Mouse (Mus musculus): Measurements from ENCODE around the gene Blvrb. TPM values are rescaled to one million over a fixed set of nuclear protein-coding genes. Genes with fewer than 3 reads are reported as not detected.
"Not testable (repeated sequence)": the region's sequence is repeated elsewhere in the genome, so short reads cannot be mapped to it uniquely, and the experiment has no call there.

Blvrb gene
- total RNA-seq, 2 experiments from 2014 or later: 38.2 to 40.8 TPM

DNA sequence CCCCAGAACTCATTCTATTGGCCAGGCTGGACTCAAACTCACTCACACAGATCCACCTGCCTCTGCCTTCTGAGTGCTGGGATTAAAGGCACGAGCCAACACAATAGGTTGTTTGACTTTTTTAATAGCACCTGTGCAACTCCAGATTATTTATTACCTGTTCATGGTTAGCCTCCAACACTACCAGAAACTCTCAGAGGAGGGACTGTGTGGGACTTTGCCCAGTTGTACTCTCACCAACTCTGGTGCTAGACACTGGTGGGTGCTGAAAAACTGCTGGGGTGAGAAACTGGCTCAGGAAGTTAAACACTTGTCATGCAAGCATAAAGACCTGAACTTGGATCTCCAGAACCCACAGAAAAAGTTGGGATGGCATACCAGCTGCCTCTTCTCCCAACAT is 32.0 kb downstream of the Blvrb start:
- DNase-seq: no peak
- intact Hi-C loops (cut with DNase I): loop anchor here (10.0 kb wide), 1 partner anchor 315 kb away; the partner anchor contains the start of gene Egln2

DNA sequence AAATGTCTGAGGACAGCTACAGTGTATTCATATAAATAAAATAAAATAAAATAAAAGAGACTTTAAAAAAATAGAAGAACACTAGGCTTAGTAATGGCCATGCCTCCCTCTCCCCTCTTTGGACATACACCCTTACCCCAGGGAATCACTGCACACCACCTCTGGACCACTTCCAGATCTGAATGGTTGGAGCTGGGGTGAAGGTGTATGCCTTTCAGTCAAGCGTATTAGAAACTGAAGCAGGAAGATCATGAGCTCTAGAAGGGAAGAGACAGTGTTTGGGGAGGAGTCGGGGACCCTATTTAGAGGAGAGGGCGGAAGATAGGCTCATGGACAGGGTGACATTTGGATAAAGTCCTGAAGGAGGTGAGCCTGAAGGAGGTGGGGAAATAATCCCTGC is 32.7 kb downstream of the Blvrb start:
- intact Hi-C loops (cut with DNase I): no loop called here
- no peak for DNase-seq

DNA sequence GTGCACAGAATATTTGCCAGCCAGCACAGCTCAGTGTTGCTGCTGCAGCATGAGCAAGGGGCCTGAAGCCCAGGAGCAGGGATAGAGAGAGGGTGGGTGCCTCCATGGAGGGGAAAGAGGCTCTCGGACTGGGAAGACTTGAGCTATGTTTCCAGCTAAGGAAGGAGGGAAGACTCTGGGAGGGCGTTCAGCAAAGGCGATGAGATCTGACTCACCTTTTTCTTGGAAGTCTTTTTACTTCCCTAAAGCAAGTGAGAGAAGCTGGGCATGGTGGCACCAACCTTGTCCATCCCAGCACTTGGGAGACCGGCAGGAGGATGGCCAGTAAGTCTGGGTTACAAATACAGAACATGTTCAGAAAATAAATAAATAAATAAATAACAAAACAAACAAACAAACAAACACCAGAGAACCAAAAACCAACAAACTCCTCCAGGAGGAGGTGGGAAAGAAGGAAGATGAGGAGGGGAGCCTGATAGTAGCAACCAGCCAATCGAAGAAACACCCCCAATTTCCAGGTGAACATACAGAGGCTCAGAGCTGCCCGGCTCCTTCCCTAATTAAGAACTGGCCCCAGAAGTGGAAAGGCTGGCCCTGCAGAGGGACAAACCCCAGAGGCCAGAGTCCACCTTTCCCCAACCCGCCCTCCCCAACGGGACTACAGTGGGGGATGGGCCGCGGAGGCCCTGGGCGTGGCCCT is 33.3 kb downstream of the Blvrb start:
- intact Hi-C loops (cut with DNase I): no loop called here
- no peak for DNase-seq

DNA sequence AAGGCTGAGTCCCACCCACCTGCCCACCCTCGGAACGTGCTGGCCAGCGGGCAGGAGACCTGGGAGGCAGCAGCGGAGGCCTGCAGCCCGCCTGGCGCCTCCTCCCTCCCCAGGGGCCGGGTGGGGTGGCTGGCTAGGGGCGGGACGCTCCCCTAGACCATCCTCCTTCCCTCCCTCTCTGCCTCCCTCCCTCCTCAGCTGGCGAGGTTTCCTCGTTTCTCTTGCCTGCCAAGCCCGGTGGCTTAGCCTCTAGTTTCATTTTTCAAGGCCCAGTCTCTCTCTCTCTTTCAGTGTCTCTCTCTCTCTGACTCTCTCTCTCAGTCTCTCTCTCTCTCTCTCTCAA is 33.8 kb downstream of the Blvrb start:
- DNase-seq: peak; percentile 93 to 94
- intact Hi-C loops (cut with DNase I): no loop called here

DNA sequence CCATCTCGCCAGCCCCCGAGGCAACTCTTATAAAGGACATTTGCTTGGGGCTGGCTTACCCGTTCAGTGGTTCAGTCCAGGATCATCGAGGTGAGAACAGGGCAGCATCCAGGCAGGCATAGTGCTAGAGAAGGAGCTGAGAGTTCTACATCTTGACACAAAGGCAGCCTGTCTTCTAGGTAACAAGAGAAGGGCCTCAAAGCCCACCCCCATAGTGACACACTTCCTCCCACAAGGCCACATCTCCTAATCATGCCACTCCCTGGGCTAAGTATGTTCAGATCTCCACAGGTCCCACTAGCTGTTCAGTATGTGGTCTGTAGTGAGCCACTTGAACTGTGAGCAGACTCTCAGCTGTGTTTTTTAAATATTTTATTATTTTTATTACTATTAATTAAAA is 36.1 kb downstream of the Blvrb start:
- DNase-seq: no peak
- intact Hi-C loops (cut with DNase I): no loop called here

DNA sequence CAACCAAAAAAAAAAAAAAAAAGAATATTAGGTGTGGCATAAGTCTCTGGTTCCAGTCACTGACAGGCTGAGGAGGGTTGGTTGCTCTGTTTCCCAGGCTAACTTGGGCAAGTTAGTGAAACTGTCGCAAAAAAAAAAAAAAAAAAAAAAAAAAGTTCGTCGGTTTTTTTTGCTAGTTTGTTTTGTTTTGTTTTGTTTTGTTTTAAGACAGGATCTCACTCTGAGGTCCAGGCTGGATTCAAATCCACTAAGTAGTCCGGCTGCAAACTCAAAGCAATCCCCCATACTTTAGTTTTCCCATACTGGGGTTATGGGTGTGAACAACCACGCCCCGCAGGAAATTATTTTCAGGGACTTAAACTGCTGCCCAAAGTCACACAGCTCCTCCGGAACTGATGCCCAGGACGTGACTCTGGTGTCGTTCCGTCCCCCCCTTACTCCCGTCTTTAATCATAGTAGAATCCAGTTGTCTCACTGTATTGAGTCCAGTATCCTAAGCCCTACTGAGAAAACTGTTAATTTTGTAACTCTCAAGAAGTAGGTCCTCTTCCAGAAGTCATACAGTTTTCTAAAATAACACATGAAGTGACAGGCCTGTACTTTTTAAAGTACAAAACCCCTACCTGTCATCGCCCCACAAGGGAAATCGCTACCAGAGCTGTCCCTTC is 38.5 kb downstream of the Blvrb start:
- peak in 1 of 2 experiments; percentile 63 for DNase-seq
- intact Hi-C loops (cut with DNase I): no loop called here

DNA sequence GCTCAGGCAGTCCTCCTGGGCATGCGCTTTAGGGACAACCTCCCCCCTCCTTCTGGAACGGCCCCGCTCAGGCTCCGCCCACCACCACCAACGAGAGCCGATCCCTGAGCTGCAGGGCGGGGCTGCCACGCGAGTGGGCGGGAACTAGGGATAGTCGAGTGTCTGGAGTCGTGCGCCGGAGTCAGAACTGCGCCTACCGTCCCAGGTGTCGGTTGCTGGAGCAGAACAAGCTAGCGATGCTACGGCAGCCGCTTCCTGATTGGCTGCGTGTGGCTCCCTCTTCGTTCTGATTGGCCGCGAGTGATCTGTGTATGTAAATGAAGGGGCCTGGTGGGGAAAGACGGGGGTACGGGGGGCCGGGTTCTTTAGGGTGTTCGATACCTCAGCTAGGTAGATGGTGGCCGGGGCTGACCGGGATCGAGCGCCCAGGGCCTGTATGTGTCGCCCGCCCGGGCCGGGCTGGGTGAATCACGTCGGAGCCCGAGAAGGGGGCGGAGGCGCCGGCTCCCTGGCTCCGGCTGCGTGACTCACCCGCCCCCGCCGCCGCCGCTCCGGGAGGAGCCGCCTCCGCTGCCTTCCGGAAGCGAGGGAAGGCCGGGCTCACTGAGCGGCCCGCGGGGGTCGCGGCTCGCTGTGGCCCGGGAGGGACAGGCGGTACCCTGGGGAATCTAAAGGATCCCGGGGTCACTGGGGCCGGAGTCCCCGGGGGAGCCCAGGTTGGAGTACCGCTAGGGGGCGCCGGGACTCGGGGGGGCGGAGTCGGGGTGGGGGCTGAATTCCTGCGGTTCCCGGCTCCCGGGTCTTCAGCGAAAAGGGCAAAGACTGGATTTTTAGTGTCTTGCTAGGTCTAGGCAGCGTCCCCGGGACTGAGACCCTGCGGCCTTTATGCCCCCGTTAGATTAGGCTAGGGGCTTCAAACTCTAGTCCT is 39.3 kb downstream of the Blvrb start, which contains the start of gene Sertad1:
Gene Sertad1, plus strand, starts transcription at position 141 of the 928 bp plus-strand sequence.
- DNase-seq: peak; percentile 100
- intact Hi-C loops (cut with DNase I): no loop called here

DNA sequence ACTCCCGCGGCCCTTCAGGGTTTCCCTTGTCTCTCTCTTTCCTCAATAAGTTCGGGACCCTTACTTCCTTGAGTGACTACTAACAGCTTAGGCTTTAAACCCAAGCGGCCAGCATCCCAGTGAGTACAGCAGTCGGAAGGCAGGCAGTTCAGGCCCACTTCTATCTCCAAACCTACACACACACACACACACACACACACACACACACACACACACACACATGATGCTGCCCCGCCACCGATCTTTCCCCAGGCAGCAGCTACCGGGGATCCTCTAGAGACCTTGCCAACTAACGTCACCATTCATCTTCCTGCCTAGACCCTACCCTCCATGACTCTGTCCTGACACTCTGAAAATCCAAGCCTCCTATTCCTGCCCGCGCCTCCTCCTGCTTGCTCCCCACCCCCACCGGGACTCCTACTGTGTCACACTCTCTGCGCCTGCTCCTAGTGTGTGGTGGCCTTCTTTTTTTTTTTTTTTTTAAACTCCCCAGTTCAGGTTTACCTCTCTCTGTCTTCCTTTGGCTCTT is 40.0 kb downstream of the Blvrb start:
- DNase-seq: peak; percentile 82 to 85
- intact Hi-C loops (cut with DNase I): no loop called here

DNA sequence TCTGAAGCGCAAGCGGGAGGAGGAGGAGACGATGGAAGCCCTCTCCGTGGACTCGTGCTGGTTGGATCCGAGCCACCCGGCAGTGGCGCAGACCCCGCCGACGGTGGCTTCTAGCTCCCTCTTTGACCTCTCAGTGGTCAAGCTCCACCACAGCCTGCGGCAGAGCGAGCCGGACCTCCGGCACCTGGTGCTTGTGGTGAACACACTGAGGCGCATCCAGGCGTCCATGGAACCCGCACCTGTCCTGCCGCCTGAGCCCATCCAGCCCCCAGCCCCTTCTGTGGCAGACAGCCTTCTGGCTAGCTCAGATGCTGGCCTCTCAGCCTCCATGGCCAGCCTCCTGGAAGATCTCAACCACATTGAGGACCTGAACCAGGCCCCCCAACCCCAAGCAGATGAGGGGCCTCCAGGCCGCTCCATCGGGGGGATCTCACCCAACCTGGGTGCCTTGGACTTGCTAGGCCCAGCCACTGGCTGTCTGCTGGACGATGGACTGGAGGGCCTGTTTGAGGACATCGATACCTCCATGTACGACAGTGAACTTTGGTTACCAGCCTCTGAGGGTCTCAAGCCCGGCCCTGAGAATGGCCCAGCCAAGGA is 41.6 kb downstream of the Blvrb start:
- no peak for DNase-seq

DNA sequence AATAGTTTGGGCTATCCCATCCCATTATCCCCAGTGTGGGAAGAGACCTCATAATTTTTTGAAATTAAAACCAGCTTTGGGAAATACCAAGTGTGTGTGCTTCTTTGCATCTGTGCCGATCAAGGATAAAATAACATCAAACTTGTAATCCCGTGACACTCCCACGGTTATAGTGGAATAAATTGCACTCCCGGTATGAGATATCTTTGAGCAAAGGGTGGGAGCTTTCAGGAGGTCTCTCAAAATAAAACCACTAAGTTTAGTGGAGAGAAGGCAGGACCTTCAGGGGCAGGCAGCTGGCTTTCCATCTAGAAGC is 42.4 kb downstream of the Blvrb start:
- intact Hi-C loops (cut with DNase I): loop anchor here (5.0 kb wide), 1 partner anchor 158 kb away; no protein-coding TSS in a partner anchor
- DNase-seq: no peak

More for the DNA sequence above, 41.6 kb downstream of the Blvrb start:
- intact Hi-C loops (cut with DNase I): no loop called here

DNA sequence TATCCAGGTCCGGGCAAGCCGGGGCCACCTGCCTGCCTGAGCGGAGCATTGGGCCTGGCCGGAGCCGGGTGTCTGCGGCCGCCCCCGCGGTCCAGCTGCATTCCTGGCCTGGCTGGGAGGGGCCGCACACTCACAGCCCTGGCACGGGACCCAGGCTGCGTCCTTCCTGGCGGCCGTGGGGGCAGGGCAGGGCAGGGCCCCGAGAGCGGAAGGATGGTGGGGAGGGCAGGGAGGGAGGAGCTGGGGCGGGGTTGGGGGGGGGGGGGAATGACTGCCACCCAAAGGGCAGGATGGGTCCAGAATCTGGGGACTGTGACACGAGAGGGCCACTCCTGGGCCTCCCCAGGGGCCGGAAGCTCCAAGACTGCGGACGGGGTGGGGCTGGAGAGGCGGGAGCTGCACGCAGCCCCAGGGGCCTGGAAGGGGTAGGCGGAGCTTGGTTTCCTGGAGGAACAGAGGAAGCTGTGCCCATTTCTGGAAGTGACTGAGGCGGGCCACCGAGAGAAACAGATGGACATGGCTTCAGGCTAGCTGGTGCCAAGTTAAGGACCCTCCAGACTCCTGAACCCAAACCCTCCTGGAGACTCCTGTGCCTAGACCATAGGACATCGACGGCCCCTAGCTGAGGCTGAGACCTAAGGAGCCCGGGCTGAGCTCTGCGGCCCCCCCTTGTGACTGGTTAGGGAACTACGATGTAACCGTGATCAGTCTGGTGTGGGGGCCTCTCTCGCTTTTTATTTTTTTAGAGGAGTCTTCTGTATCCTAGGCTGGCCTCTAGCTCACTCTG is 43.0 kb downstream of the Blvrb start:
- peak; percentile 96 for DNase-seq
- intact Hi-C loops (cut with DNase I): loop anchor here (5.0 kb wide), 1 partner anchor 158 kb away; no protein-coding TSS in a partner anchor

DNA sequence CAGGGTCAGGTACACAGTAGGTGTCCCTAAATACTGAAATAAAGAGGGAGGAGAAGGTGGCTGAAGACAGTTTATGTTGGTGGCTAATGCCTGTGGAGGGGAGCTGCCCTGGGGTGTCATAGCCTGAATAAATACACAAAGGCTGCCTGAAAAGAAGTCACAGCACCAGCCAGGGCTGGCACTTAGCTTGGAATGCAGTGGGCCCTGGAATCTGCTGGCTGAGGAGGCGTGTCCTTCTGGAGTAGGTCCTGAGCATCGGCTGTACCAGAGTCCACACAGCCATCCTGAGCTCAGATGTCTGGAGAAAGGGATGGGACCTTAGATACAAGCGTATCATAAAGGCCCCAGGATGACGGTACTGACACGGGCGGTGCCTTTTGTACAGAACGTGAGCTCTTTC is 44.1 kb downstream of the Blvrb start:
- peak; percentile 52 to 62 for DNase-seq
- intact Hi-C loops (cut with DNase I): loop anchor here (5.0 kb wide), 1 partner anchor 160 kb away; no protein-coding TSS in a partner anchor

DNA sequence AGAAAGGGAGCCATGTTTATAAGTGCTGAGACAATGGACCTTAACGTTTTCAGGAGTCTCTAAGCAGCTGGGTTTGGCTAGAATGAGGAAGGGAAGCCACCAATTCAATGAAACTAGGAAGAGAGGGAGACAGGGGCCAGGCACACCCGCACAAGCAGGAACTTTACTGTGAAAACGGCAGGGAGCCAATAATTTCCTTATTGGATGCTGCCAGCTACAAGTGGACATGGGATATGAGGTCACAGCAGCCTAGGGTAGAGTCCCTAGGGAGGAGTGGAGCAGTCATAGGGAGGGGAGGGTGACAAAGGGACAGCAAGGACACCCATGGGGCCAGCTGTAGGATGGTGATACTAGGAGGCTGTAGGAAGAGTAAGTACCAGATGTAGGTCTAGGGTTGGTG is 45.2 kb downstream of the Blvrb start:
- intact Hi-C loops (cut with DNase I): loop anchor here (5.0 kb wide), 1 partner anchor 161 kb away; no protein-coding TSS in a partner anchor
- no peak for DNase-seq

DNA sequence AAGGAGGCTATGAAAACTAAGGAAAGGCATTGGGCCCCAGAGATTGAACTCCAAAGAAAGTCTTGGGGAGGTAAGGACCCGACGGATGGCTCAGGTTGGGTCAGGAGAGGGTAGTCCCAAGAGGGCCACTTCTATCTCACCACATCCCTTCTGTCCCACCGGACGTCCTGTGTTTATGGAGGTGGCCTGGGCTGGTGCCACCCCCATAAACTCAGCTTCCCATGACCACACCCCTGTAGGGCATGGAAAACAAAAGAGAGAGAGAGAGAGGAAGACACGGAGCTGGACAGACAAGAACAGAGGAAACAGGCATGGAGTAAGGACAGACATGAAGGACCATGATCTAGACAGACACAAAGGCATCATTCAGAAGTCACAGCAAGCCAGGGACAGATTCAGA is 45.7 kb downstream of the Blvrb start:
- no peak for DNase-seq
- intact Hi-C loops (cut with DNase I): loop anchor here (5.0 kb wide), 1 partner anchor 161 kb away; no protein-coding TSS in a partner anchor

DNA sequence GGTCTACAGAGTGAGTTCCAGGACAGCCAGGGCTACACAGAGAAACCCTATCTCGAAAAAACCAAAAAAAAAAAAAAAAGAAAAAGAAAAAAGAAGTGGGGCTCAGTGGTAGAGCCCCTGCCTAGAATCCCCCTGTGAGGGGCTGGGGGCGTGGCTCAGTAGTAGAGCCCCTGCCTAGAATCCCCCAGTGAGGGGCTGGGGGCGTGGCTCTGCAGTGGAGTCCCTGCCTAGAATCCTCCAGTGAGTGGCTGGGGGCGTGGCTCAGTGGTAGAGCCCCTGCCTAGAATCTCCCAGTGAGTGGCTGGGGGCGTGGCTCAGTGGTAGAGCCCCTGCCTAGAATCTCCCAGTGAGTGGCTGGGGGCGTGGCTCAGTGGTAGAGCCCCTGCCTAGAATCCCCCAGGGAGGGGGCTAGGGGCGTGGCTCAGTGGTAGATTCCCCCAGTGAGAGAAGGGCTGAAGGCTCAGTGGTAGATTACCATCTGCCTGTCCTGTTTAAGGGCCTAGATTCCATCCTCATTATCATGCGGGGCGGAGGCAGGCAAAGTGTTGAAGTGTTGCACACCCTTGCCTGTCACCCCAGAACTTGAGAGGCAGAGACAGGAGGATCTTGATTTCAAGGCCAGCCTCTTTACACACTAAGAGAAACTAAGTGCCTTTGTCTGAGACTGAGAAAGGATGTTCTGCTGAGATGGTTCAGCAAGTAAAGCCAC is 47.0 kb downstream of the Blvrb start:
- DNase-seq: not testable (repeated sequence)
- intact Hi-C loops (cut with DNase I): loop anchor here (5.0 kb wide), 1 partner anchor 163 kb away; no protein-coding TSS in a partner anchor

DNA sequence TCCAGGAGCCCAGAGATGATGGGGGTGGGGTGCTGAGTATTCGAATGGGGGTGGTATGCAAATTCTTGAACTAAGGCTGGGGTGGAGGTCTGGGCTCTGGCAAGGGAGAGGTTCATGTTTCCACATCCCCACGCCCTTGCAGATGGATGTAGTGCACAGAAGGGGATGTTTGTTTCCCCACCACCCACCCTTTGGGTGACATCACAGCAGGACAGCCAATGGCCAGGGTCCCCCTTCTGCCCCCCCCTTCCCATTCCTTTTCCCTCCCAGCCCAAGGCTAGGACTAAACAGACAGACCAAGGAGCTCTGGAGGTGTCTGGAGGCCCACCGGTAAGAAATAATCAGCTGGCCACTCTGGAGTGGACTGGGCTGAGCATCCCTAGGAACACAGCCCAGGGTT is 51.3 kb downstream of the Blvrb start, which contains the start of gene Prx:
Gene Prx, plus strand, starts transcription at position 289 of the 400 bp plus-strand sequence.
- intact Hi-C loops (cut with DNase I): no loop called here
- DNase-seq: no peak

DNA sequence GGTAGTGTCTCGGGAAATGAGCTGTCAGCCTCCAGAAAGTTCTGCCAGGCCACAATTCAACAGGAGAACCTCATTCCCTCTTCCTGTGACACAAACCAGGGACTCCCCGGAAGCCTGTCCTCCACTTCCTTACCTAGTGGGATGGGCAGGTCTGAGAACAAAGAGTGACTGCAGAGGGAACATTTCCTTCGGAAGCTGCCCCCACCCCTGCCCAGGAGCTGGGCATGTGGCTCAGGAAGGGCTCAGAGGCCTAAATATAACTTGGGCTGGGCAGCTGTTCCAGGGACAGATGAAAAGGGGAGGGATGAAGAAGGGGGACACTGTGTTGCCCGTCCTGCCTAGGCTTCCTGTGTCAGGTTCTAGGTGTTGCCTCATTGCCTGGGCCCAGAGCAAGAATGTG is 53.8 kb downstream of the Blvrb start:
- DNase-seq: peak; percentile 53 to 67
- intact Hi-C loops (cut with DNase I): no loop called here

DNA sequence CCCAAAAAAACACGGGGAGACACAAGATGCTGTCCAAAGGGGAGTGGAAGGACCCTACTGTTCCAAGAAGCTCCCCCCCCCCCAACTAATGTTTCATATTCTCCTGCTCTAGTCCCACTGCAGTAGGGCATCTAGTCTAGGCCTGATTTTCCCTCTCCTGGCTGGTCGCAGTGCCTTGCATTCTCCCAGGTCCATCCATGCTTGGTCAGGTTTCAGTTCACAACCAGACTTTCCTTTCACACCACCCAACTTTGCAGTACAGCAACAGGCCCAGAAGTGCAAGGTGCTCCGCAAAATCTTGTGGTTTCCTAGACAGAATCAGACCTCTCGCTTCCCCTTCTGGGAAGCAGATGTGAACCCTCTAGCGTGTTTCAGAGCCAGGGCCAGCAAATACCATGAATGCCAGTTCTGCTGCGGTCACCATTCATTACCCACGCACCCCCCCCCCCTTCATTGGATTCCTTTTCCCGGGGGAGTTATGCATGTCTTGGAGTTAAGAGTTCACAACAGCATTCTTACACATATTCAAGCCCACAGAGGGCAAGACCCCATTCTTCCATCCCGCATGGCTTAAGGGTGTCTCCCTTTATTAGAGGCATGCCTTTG is 59.1 kb downstream of the Blvrb start:
- no peak for DNase-seq
- intact Hi-C loops (cut with DNase I): no loop called here

All from heart, postnatal 10 days (tissue).